Mouse (Mus musculus) ES-E14 (cell line): Measurements from ENCODE around the gene Gsk3b. TPM values are rescaled to one million over a fixed set of nuclear protein-coding genes. Genes with fewer than 3 reads are reported as not detected.

Source experiments
- DNase-seq: peaks from one replicate; pipeline ENCODE4 v3.0.0-alpha.2; 2013; ENCODE audit warnings: low read depth, low spot score
- H3K27ac ChIP-seq: 2 replicates; pipeline ENCODE4 v1.5.1; 2012; ENCODE audit warnings: low read depth, mild to moderate bottlenecking, low read length, moderate library complexity, mixed read lengths; ENCODE audit not compliant: poor library complexity, insufficient read depth, severe bottlenecking
- H3K36me3 ChIP-seq: 2 replicates; pipeline ENCODE4 v1.6.1; 2012; ENCODE audit warnings: mild to moderate bottlenecking, low read length, moderate library complexity, mixed read lengths; ENCODE audit not compliant: control insufficient read depth, poor library complexity, insufficient read depth, severe bottlenecking
- H3K4me1 ChIP-seq, 2 experiments: fragments of 150-350 bp in 1 of 2; sonication (generic) in 1 of 2; 2 replicates each; pipeline ENCODE4 v1.6.1; 2012; ENCODE audit warnings: low read length in 2 of 2, mild to moderate bottlenecking in 1 of 2, mixed read lengths in 1 of 2; ENCODE audit not compliant: control insufficient read depth in 2 of 2, insufficient read depth in 2 of 2, poor library complexity in 1 of 2
- H3K4me3 ChIP-seq, 2 experiments: fragments of 150-350 bp in 1 of 2; sonication (generic) in 1 of 2; 2 replicates each; pipeline ENCODE4 v1.5.1; 2012; ENCODE audit warnings: low read length in 2 of 2, low read depth in 1 of 2, mild to moderate bottlenecking in 1 of 2, mixed read lengths in 1 of 2; ENCODE audit not compliant: insufficient read depth in 1 of 2, poor library complexity in 1 of 2, severe bottlenecking in 1 of 2
- H3K9ac ChIP-seq: 2 replicates; pipeline ENCODE4 v1.6.1; 2012; ENCODE audit warnings: low read depth, mild to moderate bottlenecking, low read length, mixed read lengths; ENCODE audit not compliant: poor library complexity, insufficient read depth, severe bottlenecking
- H3K9me3 ChIP-seq: fragments of 150-350 bp; sonication (generic); 2 replicates; pipeline ENCODE4 v1.6.1; 2012; ENCODE audit warnings: low read depth, mild to moderate bottlenecking, low read length; ENCODE audit not compliant: control insufficient read depth, insufficient read depth
- CHD2 ChIP-seq: IDR thresholded peaks from 2 replicates; pipeline ENCODE4 v1.6.1; 2014; ENCODE audit warnings: mild to moderate bottlenecking, low read depth, low read length, inconsistent platforms
- HCFC1 ChIP-seq: IDR thresholded peaks from 2 replicates; pipeline ENCODE4 v1.6.1; 2012; ENCODE audit warnings: low read length, inconsistent platforms, borderline replicate concordance; ENCODE audit not compliant: insufficient read depth
- MAFK ChIP-seq: IDR thresholded peaks from 2 replicates; pipeline ENCODE4 v1.6.1; 2014; ENCODE audit warnings: mild to moderate bottlenecking, low read depth, low read length, inconsistent platforms; ENCODE audit not compliant: insufficient read depth
- ZC3H11A ChIP-seq: IDR thresholded peaks from 2 replicates; pipeline ENCODE4 v1.6.1; 2012; ENCODE audit warnings: low read depth, mild to moderate bottlenecking, inconsistent platforms, low read length, borderline replicate concordance
- ZNF384 ChIP-seq: IDR thresholded peaks from 2 replicates; pipeline ENCODE4 v1.6.1; 2012; ENCODE audit warnings: low read depth, low read length, inconsistent platforms
- in situ Hi-C, 2 experiments: fragments of 600-800 bp; cut with MboI; formaldehyde crosslinking; loops; one replicate each; pipeline ENCODE4 v1.15.1; 2025; ENCODE audit warnings: low sequenced_read_pairs in 2 of 2, inconsistent platforms in 1 of 2; ENCODE audit not compliant: unreplicated experiment in 2 of 2
- total RNA-seq: library from RNA; depleted of rRNA; stranded (reverse); fragments of 300-350 nt; gene quantifications from 2 replicates; pipeline ENCODE4 v1.2.3, GENCODE M21; 2012

The Gsk3b gene
- total RNA-seq, 1 experiment, result 19.5 TPM

GRCm38 (mm10) chr16:38287357-38287756 is 198.6 kb downstream of the Gsk3b start:
- no peak for TF ChIP-seq CHD2
- no peak for TF ChIP-seq HCFC1
- TF ChIP-seq MAFK, result no peak
- no peak for TF ChIP-seq ZC3H11A
- no peak for TF ChIP-seq ZNF384
- H3K9ac ChIP-seq, result no peak overlapping the region
- no peak overlapping the region for H3K27ac ChIP-seq
- no peaks in the 10 kb centered on the region for H3K36me3 ChIP-seq
- H3K4me1 ChIP-seq, result no peaks in the 10 kb centered on the region
- in situ Hi-C loops, result no loop called here
- no peak for DNase-seq
- H3K4me3 ChIP-seq, result no peak overlapping the region
- H3K9me3 ChIP-seq, result no peaks in the 10 kb centered on the region

GRCm38 (mm10) chr16:38287762-38288161 is 199.0 kb downstream of the Gsk3b start:
- in situ Hi-C loops, result no loop called here
- no peak for TF ChIP-seq ZC3H11A
- TF ChIP-seq ZNF384, result no peak
- no peak for TF ChIP-seq HCFC1
- TF ChIP-seq MAFK, result no peak
- TF ChIP-seq CHD2, result no peak
- H3K36me3 ChIP-seq, result no peaks in the 10 kb centered on the region
- no peak overlapping the region for H3K27ac ChIP-seq
- no peaks in the 10 kb centered on the region for H3K9me3 ChIP-seq
- H3K9ac ChIP-seq, result no peak overlapping the region
- no peak for DNase-seq
- no peaks in the 10 kb centered on the region for H3K4me1 ChIP-seq
- no peak overlapping the region for H3K4me3 ChIP-seq

- Histone ChIP-seq H3K9me3 (no peaks in the 10 kb centered on the region), H3K9ac (no peak overlapping the region), H3K4me3 (no peak overlapping the region), H3K4me1 (no peaks in the 10 kb centered on the region), H3K36me3 (no peaks in the 10 kb centered on the region), H3K27ac (no peak overlapping the region)
- DNase-seq, result no peak
- in situ Hi-C loops, result no loop called here
- TF ChIP-seq HCFC1 (no peak), ZNF384 (no peak)
Measured at GRCm38 (mm10) chr16:38288851-38289250, 200.1 kb downstream of the Gsk3b start.

- TF ChIP-seq MAFK, result no peak
- no peak for TF ChIP-seq ZNF384
- no peak for TF ChIP-seq ZC3H11A
- no peak for TF ChIP-seq HCFC1
- TF ChIP-seq CHD2, result no peak
- in situ Hi-C loops, result no loop called here
- Histone ChIP-seq H3K36me3 (no peaks in the 10 kb centered on the region), H3K4me1 (no peaks in the 10 kb centered on the region), H3K27ac (no peak overlapping the region), H3K4me3 (no peak overlapping the region), H3K9me3 (no peaks in the 10 kb centered on the region), H3K9ac (no peak overlapping the region)
- no peak for DNase-seq
Measured at GRCm38 (mm10) chr16:38290151-38290550, 201.3 kb downstream of the Gsk3b start.

- DNase-seq, result no peak
- Histone ChIP-seq H3K4me3 (no peak within 1 kb of the TSS), H3K36me3 (no peaks in the 10 kb centered on the region), H3K9ac (no peak within 1 kb of the TSS), H3K9me3 (no peaks in the 10 kb centered on the region), H3K27ac (no peak within 1 kb of the TSS), H3K4me1 (no peaks in the 10 kb centered on the region)
- in situ Hi-C loops, result no loop called here
- TF ChIP-seq MAFK, result no peak
- TF ChIP-seq ZNF384, result no peak
- no peak for TF ChIP-seq ZC3H11A
- TF ChIP-seq HCFC1, result no peak
- TF ChIP-seq CHD2, result no peak
Measured at GRCm38 (mm10) chr16:38294685-38295348, 206.0 kb downstream of the Gsk3b start, which contains the start of gene Nr1i2. Gene Nr1i2 (minus strand): TSS chr16:38294824.
